Mouse (Mus musculus) G1E (cell line): ENCODE measurements around the gene Iffo2. TPM values are rescaled to one million over a fixed set of nuclear protein-coding genes. Genes with fewer than 3 reads are reported as not detected.
"Not testable (repeated sequence)": the region's sequence is repeated elsewhere in the genome, so short reads cannot be mapped to it uniquely, and the experiment has no call there.

Experiments used
- ATAC-seq: 2 replicates; pipeline ENCODE4 v1.8.0; 2016; ENCODE audit warnings: mild to moderate bottlenecking; ENCODE audit not compliant: insufficient number of reproducible peaks, poor library complexity, low FRiP score, severe bottlenecking; ENCODE audit errors: extremely low read depth
- DNase-seq: peaks from one replicate; pipeline ENCODE4 v3.0.0; 2012; ENCODE audit warnings: low spot score
- H3K27me3 ChIP-seq: 2 replicates; pipeline ENCODE4 v1.6.1; 2012; ENCODE audit warnings: mild to moderate bottlenecking, low read length, inconsistent platforms; ENCODE audit not compliant: insufficient read depth
- H3K36me3 ChIP-seq: replicated peaks from 2 replicates; pipeline ENCODE3; 2012; ENCODE audit warnings: mild to moderate bottlenecking, inconsistent platforms
- H3K4me1 ChIP-seq: 2 replicates; pipeline ENCODE4 v1.6.1; 2012; ENCODE audit warnings: low read depth, low read length, inconsistent platforms, mixed read lengths; ENCODE audit not compliant: insufficient read depth
- H3K4me3 ChIP-seq: 2 replicates; pipeline ENCODE4 v1.5.1; 2012; ENCODE audit warnings: low read depth, mild to moderate bottlenecking, inconsistent platforms, low read length, moderate library complexity, mixed read lengths
- H3K9me3 ChIP-seq: replicated peaks from 2 replicates; pipeline ENCODE4 v1.6.1; 2012; ENCODE audit warnings: inconsistent platforms
- CTCF ChIP-seq: IDR thresholded peaks from 2 replicates; pipeline ENCODE4 v1.5.1; 2012; ENCODE audit warnings: low read depth, low read length, inconsistent platforms, mixed read lengths
- GATA1 ChIP-seq: IDR thresholded peaks from 2 replicates; pipeline ENCODE4 v1.6.1; 2012; ENCODE audit warnings: borderline replicate concordance, low read length, inconsistent platforms, mixed read lengths
- GATA2 ChIP-seq: IDR thresholded peaks from 2 replicates; pipeline ENCODE4 v1.6.1; 2012; ENCODE audit warnings: low read depth, low read length, inconsistent platforms, borderline replicate concordance
- POLR2AphosphoS5 ChIP-seq: IDR thresholded peaks from 2 replicates; pipeline ENCODE4 v1.6.1; 2012; ENCODE audit warnings: low read depth, low read length, inconsistent platforms; ENCODE audit not compliant: insufficient replicate concordance
- TAL1 ChIP-seq: conservative IDR thresholded peaks from 2 replicates; pipeline ENCODE4 v1.6.1; 2012; ENCODE audit warnings: low read depth, low read length, inconsistent platforms, mixed read lengths
- polyA plus RNA-seq: library from polyadenylated mRNA; stranded (reverse); fragments of >175 nt; gene quantifications from 2 replicates; pipeline ENCODE4 v1.2.3, GENCODE M21; 2012
- total RNA-seq, 2 experiments: library from RNA; stranded (forward) in 1 of 2; stranded (reverse) in 1 of 2; fragments of 200-1000 nt in 1 of 2; fragments of >200 nt in 1 of 2; fragmentation: Nextera tagmentation in 1 of 2; gene quantifications; 2 replicates each; pipeline ENCODE4 v1.2.3; 2014 to 2017

Iffo2 gene
- not detected in 2 replicates for total RNA-seq (2014; fragmentation: Nextera tagmentation)
- total RNA-seq (2017): 0.35 and 0.38 TPM in 2 replicates
- polyA plus RNA-seq: 0.09 and 0.20 TPM in 2 replicates

GRCm38 (mm10) chr4:139530248-139530647 lies at the start of gene Iffo2:
Gene Iffo2 (plus strand): TSS chr4:139530548.
- not testable (repeated sequence) for ATAC-seq, H3K4me1 ChIP-seq, DNase-seq, H3K4me3 ChIP-seq, H3K9me3 ChIP-seq, H3K27me3 ChIP-seq, H3K36me3 ChIP-seq

- H3K36me3 ChIP-seq: peaks cover 100% of the 10 kb centered on the region
- no peaks in the 10 kb centered on the region for H3K9me3 ChIP-seq
- ATAC-seq: no peak
- TF ChIP-seq TAL1 (no peak), POLR2AphosphoS5 (no peak), CTCF (no peak)
- no peaks in the 10 kb centered on the region for H3K4me1 ChIP-seq
- DNase-seq: no peak
- no peaks in the 10 kb centered on the region for H3K27me3 ChIP-seq
- no peak overlapping the region for H3K4me3 ChIP-seq
Observed at GRCm38 (mm10) chr4:139481400-139481799, 48.9 kb upstream of the Iffo2 start.

GRCm38 (mm10) chr4:139483461-139484105 lies 46.8 kb upstream of the Iffo2 start:
- no peaks in the 10 kb centered on the region for H3K27me3 ChIP-seq
- no peak for DNase-seq
- ATAC-seq: no peak; the same call in 1 of the 2 replicates
- H3K9me3 ChIP-seq: no peaks in the 10 kb centered on the region
- H3K4me3 ChIP-seq: no peak overlapping the region
- TF ChIP-seq GATA1 (no peak), POLR2AphosphoS5 (no peak), TAL1 (no peak), GATA2 (no peak), CTCF (no peak)
- no peaks in the 10 kb centered on the region for H3K4me1 ChIP-seq
- H3K36me3 ChIP-seq: peaks cover 100% of the 10 kb centered on the region

GRCm38 (mm10) chr4:139484496-139484895 lies 45.9 kb upstream of the Iffo2 start:
- H3K4me1 ChIP-seq: no peaks in the 10 kb centered on the region
- H3K9me3 ChIP-seq: no peaks in the 10 kb centered on the region
- TF ChIP-seq CTCF (no peak), POLR2AphosphoS5 (no peak), TAL1 (no peak), GATA2 (no peak), GATA1 (no peak)
- DNase-seq (no peak), ATAC-seq (no peak)
- H3K27me3 ChIP-seq: no peaks in the 10 kb centered on the region
- H3K4me3 ChIP-seq: no peak overlapping the region
- peaks cover 100% of the 10 kb centered on the region for H3K36me3 ChIP-seq

GRCm38 (mm10) chr4:139487085-139487484 lies 43.3 kb upstream of the Iffo2 start:
- H3K36me3 ChIP-seq: peaks cover 100% of the 10 kb centered on the region
- H3K4me1 ChIP-seq: peaks cover 6% of the 10 kb centered on the region; the same call in 1 of the 2 replicates
- ATAC-seq (no peak), DNase-seq (no peak)
- H3K9me3 ChIP-seq: no peaks in the 10 kb centered on the region
- TF ChIP-seq CTCF (no peak), GATA1 (no peak), POLR2AphosphoS5 (no peak), GATA2 (no peak), TAL1 (no peak)
- H3K4me3 ChIP-seq: no peak overlapping the region
- H3K27me3 ChIP-seq: no peaks in the 10 kb centered on the region

GRCm38 (mm10) chr4:139488325-139488724 lies 42.0 kb upstream of the Iffo2 start:
- Histone ChIP-seq H3K27me3 (no peaks in the 10 kb centered on the region), H3K4me1 (peaks cover 14% of the 10 kb centered on the region), H3K4me3 (no peak overlapping the region), H3K36me3 (peaks cover 99% of the 10 kb centered on the region), H3K9me3 (no peaks in the 10 kb centered on the region)
- no peak for ATAC-seq
- TF ChIP-seq TAL1 (no peak), GATA1 (no peak), POLR2AphosphoS5 (no peak)
- DNase-seq: no peak

- Histone ChIP-seq H3K9me3 (no peaks in the 10 kb centered on the region), H3K4me1 (peaks cover 21% of the 10 kb centered on the region), H3K36me3 (peaks cover 84% of the 10 kb centered on the region), H3K27me3 (peaks cover 5% of the 10 kb centered on the region; the same call in 1 of the 2 replicates), H3K4me3 (no peak overlapping the region)
- no peak for ATAC-seq
- no peak for DNase-seq
- no peak for TF ChIP-seq GATA2
- TF ChIP-seq TAL1: no peak
- TF ChIP-seq POLR2AphosphoS5: no peak
- TF ChIP-seq GATA1: no peak
- TF ChIP-seq CTCF: no peak
Observed at GRCm38 (mm10) chr4:139489946-139490345, 40.4 kb upstream of the Iffo2 start.
